Mouse (Mus musculus) heart, postnatal 0 days (tissue): ENCODE measurements around the gene Eif4g2. TPM values are rescaled to one million over a fixed set of nuclear protein-coding genes. Genes with fewer than 3 reads are reported as not detected.

Experiments used
- ATAC-seq: fragments of 200-750 bp; cut with Nextera tagmentation; 2 replicates; pipeline ENCODE4 v1.8.0; 2017; ENCODE audit warnings: low read depth, moderate number of reproducible peaks, moderate library complexity; ENCODE audit not compliant: insufficient read depth
- DNase-seq: peaks from one replicate; pipeline ENCODE4 v3.0.0-alpha.2; 2016; ENCODE audit warnings: low spot score
- H3K27ac ChIP-seq: fragments of 300-500 bp; sonication (generic); 2 replicates; pipeline ENCODE4 v1.5.1; 2014; ENCODE audit warnings: low read depth, mild to moderate bottlenecking
- H3K27me3 ChIP-seq: fragments of 300-500 bp; sonication (generic); 2 replicates; pipeline ENCODE4 v1.6.1; 2014; ENCODE audit warnings: low read length, mixed read lengths; ENCODE audit not compliant: control insufficient read depth, insufficient read depth
- H3K36me3 ChIP-seq: fragments of 300-500 bp; sonication (generic); replicated peaks from 2 replicates; pipeline ENCODE4 v1.6.1; 2014; ENCODE audit warnings: low read length, mixed read lengths; ENCODE audit not compliant: control insufficient read depth, insufficient read depth
- H3K4me1 ChIP-seq: fragments of 300-500 bp; sonication (generic); 2 replicates; pipeline ENCODE4 v1.6.1; 2014; ENCODE audit warnings: antibody characterized with exemption; ENCODE audit not compliant: control insufficient read depth, insufficient read depth
- H3K4me2 ChIP-seq: fragments of 300-500 bp; sonication (generic); 2 replicates; pipeline ENCODE4 v1.6.1; 2014; ENCODE audit warnings: low read depth, mild to moderate bottlenecking, low read length, moderate library complexity
- H3K4me3 ChIP-seq: fragments of 300-500 bp; sonication (generic); 2 replicates; pipeline ENCODE4 v1.5.1; 2014; ENCODE audit warnings: low read depth, low read length
- H3K9ac ChIP-seq: fragments of 300-500 bp; sonication (generic); replicated peaks from 2 replicates; pipeline ENCODE4 v1.6.1; 2014; ENCODE audit warnings: low read depth, low read length, mixed read lengths
- H3K9me3 ChIP-seq: fragments of 300-500 bp; sonication (generic); replicated peaks from 2 replicates; pipeline ENCODE4 v1.6.1; 2016; ENCODE audit warnings: low read length; ENCODE audit not compliant: control insufficient read depth
- CTCF ChIP-seq: IDR thresholded peaks from 2 replicates; pipeline ENCODE4 v1.5.1; 2016; ENCODE audit warnings: antibody characterized with exemption, control low read depth, low read depth
- EP300 ChIP-seq: IDR thresholded peaks from 2 replicates; pipeline ENCODE4 v1.6.1; 2016; ENCODE audit warnings: antibody characterized with exemption, low read depth
- WGBS: fragments of 180-500 bp; shearing (Covaris S2); extraction: QIAGEN DNeasy Blood & Tissue Kit; methylation state at CpG from one replicate; pipeline ENCODE4 v1.1.7; 2014; 5-methylcytosine and 5-hydroxymethylcytosine counted together
- polyA plus RNA-seq: library from polyadenylated mRNA; unstranded; fragments of >200 nt; fragmentation: Nextera tagmentation; extraction: Ambion mirVana; gene quantifications from 2 replicates; pipeline ENCODE4 v1.2.1, GENCODE M21; 2015
- total RNA-seq: library from RNA; depleted of rRNA; stranded (reverse); fragments of >200 nt; gene quantifications from 2 replicates; pipeline ENCODE4 v1.2.3, GENCODE M21; 2014; ENCODE audit warnings: low replicate concordance; rRNA removed

The Eif4g2 gene
- 211 and 470 TPM in 2 replicates for total RNA-seq
- polyA plus RNA-seq = 393 and 422 TPM in 2 replicates

- Histone ChIP-seq H3K9ac (peak within 1 kb of the TSS; percentile 99), H3K4me1 (peaks cover 18% of the 10 kb centered on the region), H3K27me3 (no peaks in the 10 kb centered on the region), H3K4me3 (peak within 1 kb of the TSS; percentile 98), H3K36me3 (peaks cover 35% of the 10 kb centered on the region), H3K9me3 (no peaks in the 10 kb centered on the region), H3K4me2 (peak within 1 kb of the TSS; percentile 79), H3K27ac (peak within 1 kb of the TSS; percentile 100)
- DNase-seq (peak; percentile 100), ATAC-seq (peak; percentile 97)
- under 1% methylated on average over 65 of the region's 70 CpGs for WGBS
- TF ChIP-seq EP300 = peak; percentile 58
- no peak for TF ChIP-seq CTCF
Measured at GRCm38 (mm10) chr7:111082822-111083732, at the start of gene Eif4g2. Gene Eif4g2, minus strand, starts transcription at chr7:111083030.

DNA sequence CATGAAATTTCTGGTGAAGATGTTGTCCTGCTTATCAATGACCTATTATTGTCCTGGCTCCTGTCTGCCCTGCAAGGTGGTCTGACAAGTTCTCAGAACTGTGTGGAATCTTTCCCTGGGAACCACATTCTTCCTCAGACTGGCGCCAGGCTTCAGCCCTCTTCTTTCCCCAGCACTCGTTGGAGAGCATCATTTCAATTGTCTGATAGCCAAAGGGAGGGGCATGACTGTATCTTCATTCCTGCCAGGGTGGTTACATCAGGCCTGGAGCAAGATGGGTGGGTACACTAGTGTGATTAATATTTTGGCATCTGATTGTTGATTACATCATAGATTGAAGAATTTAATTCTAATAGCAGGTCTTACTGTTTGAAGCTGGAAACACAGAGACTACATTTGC is 49.8 kb upstream of the Eif4g2 start:
- Histone ChIP-seq H3K4me2 (no peak overlapping the region), H3K27me3 (no peaks in the 10 kb centered on the region), H3K36me3 (no peaks in the 10 kb centered on the region), H3K9ac (no peak overlapping the region), H3K9me3 (no peaks in the 10 kb centered on the region), H3K4me1 (peaks cover 14% of the 10 kb centered on the region), H3K27ac (no peak overlapping the region), H3K4me3 (no peak overlapping the region)
- ATAC-seq (no peak), DNase-seq (no peak)
- WGBS = 30% methylated on average over 2 of the region's 2 CpGs
- no peak for TF ChIP-seq CTCF
- no peak for TF ChIP-seq EP300

DNA sequence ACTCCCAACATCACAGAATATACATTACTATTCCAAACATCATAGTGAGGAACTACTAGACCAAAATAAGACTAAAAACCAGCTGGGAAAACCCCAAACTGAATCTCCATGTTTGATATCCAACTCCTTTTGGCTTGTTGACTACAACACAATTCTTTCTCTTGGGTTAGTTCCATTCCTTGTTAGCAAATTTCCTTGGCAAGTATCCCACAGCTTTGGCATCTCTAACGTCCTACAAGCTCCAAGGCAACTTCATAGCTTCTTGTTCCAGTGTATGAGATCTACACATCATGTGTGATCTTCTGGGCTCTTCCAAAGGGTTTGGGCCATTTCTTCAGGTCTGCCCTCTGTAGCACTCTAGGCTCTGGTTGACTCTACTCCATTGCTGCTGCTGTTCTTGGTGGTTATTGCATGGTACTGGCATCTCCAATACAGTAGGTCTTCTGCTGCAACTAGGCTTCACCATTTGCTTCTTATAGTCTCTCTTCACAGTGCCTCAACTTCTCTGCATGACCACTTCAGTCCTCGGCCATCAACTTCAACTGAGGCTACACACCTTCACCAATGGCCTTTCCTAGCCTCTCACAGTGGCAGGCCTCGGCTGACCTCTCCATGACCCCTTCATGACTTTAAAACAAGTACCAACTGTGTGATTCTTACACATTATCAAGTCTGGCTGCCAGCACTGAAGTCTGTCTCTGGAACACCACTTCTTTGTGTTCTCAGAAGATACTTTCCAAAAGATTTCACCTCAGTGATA is 44.0 kb upstream of the Eif4g2 start:
- Histone ChIP-seq H3K27me3 (no peaks in the 10 kb centered on the region), H3K4me1 (peaks cover 4% of the 10 kb centered on the region; the same call in 1 of the 2 replicates), H3K36me3 (no peaks in the 10 kb centered on the region), H3K4me2 (no peak overlapping the region), H3K9ac (no peak overlapping the region), H3K27ac (no peak overlapping the region), H3K4me3 (no peak overlapping the region), H3K9me3 (no peaks in the 10 kb centered on the region)
- DNase-seq (no peak), ATAC-seq (no peak)
- 68% methylated on average over 3 of the region's 3 CpGs for WGBS
- TF ChIP-seq EP300 = no peak

- no peak for TF ChIP-seq EP300
- no peak for TF ChIP-seq CTCF
- Histone ChIP-seq H3K4me1 (peaks cover 13% of the 10 kb centered on the region), H3K27me3 (no peaks in the 10 kb centered on the region), H3K4me2 (no peak overlapping the region), H3K9me3 (no peaks in the 10 kb centered on the region), H3K36me3 (no peaks in the 10 kb centered on the region), H3K9ac (no peak overlapping the region), H3K27ac (no peak overlapping the region), H3K4me3 (no peak overlapping the region)
- DNase-seq (no peak), ATAC-seq (no peak)
- WGBS = 91% methylated on average over 2 of the region's 2 CpGs
Measured at GRCm38 (mm10) chr7:111123761-111124546, 41.1 kb upstream of the Eif4g2 start.

- Histone ChIP-seq H3K4me3 (peak overlapping the region; percentile 59), H3K36me3 (peaks cover 10% of the 10 kb centered on the region; the same call in 1 of the 2 replicates), H3K27me3 (no peaks in the 10 kb centered on the region), H3K9ac (peak overlapping the region; percentile 69), H3K27ac (peak overlapping the region; percentile 96), H3K9me3 (no peaks in the 10 kb centered on the region), H3K4me2 (peak overlapping the region; percentile 70), H3K4me1 (peaks cover 13% of the 10 kb centered on the region)
- TF ChIP-seq CTCF (no peak), EP300 (peak; percentile 72; the same call in 1 of the 2 replicates)
- WGBS = under 1% methylated on average over 43 of the region's 44 CpGs
- ATAC-seq = peak; percentile 99
- peak; percentile 97 for DNase-seq
Measured at GRCm38 (mm10) chr7:111122531-111123130, 39.8 kb upstream of the Eif4g2 start.
